Mouse (Mus musculus) induced T-regulatory cell, adult 2 months (primary cell): ENCODE data around the gene Zdhhc18.

Source experiments
- DNase-seq: peaks from one replicate; pipeline ENCODE4 v3.0.0-alpha.2; 2012; ENCODE audit warnings: low read depth

Gene Zdhhc18

DNA sequence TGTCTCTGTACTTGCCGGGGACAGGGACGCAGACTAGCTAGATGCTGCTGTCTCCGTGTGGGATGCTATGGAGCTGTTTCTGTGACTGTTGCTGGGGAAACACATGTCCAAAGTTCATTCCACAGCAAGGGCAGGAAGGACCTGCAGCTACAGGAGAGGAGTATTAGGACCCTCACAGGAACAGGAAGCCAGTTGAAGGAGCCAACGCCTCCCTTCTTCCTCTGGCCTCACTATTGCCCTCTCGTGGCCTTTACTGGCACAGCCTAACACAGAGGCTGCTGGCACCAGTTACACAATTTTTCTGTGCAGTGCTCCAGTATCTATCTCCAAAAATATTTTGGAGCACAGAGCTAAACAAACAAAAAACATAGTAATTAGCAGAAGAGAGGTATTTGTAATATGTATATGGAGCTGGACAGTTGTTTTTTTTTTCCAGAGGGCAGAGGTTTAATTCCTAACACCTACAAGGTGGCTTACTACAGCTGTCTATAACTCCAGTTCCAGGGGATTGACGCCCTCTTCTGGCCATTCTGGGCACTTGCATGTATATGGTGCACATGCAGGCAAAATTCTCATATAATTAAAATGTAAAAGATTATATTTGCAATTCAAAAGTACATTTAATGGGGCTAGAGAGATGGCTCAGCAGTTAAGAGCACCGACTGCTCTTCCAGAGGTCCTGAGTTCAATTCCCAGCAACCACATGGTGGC lies at the start of gene Zdhhc18:
TSS of gene Zdhhc18 (minus strand) at position 166 of the 711 bp plus-strand sequence.
- peak; percentile 95 for DNase-seq

DNA sequence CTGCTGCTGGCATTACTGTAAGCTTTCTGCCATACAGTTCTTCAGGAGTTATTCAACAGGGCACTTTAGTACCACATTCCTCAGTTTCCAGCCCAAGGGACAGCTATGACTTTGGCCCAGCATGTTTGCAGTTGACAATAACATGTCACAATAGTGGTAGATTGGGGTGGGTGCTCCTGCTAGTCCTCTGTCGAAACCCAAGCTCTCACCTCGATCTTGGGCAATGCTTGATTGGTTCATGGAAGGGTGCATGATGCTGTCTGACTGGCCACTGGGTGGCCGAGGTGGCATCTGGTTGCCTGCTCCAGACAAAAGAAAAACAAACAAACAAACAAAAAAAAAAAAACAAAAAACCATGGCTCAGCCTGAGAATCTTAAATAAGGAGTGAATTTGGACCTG lies 45.4 kb upstream of the Zdhhc18 start:
- no peak for DNase-seq

DNA sequence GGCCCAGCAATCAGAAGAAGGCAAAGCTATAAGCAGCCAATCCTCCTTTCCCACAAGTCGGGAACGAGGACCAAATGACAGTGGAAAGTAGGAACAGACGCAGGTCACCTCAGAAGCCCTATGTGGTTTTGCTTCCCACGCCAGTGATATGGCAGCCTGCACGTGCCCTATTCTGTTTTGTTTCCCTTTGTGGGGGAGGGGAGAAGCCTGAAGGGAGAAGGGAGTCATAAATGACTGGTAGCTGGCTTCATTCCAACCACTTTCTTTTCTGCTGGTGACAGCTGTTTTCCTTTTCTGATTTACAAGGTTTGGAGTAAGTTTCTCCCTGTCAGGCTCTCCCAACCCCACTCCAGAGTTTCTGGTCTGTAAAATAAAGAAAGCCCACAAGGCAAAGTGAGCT lies 40.3 kb upstream of the Zdhhc18 start:
- no peak for DNase-seq

DNA sequence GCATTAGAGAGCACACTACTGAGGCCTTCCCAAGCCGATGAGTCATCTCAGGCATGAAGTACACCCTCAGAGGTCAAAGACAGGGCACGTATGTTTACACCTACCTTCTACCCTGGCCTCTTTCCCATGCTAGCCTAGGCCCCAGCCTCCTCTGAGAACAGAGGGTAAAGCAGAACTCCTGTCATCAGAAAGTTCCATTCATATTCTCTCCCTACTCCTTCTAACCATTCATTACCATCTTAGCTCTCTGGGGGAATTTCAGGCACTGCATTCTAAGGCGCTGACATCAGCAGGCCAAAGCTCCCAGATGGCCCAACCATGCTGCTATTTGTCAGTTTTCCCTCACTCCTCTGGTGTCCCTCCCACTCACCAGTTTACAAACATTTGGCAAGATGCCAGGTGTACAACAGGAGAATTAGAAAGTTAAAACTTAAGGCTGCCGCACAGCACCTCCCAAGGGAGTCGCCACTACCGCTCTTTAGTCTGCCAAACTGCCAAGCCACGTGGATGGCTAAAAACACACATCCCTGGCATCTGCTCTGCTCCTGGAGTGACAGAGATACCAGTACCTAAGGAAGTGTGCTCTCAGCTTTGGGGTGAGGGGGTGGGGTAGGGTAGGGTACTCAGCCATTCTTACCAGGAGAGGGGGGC lies 38.6 kb upstream of the Zdhhc18 start:
- DNase-seq = peak; percentile 69

DNA sequence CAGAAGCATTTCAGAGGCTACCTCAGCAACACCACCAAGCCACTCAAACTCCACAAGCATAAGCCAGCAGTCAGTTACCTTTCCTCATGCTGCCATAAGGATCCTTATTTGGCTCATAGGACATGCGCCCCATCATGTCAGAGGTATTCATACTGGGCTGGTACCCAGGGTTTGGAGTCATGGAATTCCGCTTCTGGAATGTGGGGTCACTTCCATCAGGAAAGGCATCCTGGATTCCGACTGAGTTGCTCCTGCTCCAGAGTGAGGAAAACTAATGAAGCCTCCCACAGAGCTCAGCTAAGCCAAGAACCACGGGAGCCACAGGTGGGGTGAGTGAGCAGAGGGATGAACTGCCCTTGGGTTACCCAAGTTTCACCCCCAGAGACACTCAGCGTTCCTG lies 37.2 kb upstream of the Zdhhc18 start:
- no peak for DNase-seq

DNA sequence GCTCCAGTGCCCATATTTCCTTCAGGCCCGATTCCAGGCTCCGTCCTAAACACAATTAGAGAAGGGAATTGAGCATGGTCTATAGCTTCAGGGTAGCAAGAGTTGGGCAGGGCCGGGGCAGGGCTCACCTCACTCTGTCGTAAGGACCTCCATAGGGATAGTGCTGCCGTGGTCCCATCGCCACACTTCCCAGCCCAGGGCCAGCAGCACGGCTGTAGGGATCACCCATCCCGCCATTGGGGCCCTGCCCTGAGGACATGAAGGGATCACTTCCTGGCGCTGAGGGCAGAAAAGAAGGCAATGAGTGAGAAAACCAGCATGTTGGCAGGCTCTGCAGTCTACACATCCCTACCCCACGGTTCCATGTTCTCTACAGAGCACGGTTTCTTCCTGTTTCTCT lies 36.6 kb upstream of the Zdhhc18 start:
- no peak for DNase-seq

DNA sequence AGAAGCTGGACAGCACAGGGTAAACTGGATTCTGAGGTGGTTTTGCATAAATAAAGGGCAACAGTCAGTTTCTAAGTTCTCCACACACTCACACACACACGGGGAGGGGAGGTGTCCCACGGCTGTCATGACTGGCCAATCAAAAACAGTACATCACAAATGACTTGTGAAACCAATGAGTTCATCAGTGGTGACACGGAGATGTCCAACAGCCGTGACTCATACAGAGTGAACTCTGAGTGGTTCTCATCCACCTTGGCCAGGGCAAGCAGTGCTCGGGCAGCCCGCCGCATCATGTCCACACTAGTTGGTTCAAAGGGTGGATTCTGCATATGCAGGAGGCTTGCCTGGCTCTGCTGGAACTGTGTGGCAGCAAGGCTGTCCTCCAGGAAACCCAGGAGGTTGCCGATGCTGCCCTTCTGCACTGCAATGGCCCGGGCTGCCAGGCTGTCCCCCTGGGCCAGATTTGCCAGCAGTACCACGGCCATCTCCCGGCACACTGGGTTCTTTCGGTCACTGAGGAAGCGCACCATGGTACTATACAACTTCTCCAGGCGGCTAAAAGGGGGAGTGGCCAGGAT lies 30.3 kb upstream of the Zdhhc18 start:
- no peak for DNase-seq

DNA sequence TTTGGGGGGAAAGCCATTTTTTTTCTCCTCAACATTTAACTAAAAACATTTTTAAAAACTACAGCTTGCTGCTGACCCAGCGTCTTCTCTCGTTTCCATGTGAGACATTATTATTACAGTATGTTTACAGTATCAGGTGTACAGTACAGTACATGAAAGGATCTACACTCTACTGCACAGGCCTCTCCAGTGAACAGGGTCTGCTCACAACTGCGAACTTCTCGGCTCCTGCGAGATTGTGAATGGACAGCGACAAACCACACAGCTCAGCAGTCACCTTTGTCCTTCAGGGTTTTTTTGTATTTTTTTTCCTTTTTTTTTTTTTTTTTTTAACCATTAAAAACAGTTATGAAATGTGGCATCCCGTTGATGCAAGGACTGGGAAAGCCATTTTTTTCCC lies 29.7 kb upstream of the Zdhhc18 start:
- no peak for DNase-seq

DNA sequence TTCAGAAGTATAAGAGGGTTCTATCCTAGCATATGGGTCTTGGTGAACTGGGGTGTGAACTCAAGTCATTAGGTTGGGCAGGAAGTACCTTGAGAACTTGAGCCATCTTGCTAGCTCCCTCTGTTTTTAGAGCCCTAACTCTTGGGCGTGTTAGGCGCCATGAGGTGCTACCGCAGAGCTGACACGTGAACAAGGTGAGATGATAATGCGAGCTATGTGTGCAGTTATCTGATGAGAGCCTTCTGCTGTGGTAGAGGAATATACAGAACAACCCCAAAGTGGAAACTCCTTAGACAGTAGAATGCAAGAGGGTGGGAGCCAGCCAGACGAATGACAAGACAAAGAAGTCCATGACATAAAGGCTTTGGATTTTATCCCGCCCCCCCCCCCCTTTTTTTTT lies 27.3 kb upstream of the Zdhhc18 start:
- peak; percentile 79 for DNase-seq

DNA sequence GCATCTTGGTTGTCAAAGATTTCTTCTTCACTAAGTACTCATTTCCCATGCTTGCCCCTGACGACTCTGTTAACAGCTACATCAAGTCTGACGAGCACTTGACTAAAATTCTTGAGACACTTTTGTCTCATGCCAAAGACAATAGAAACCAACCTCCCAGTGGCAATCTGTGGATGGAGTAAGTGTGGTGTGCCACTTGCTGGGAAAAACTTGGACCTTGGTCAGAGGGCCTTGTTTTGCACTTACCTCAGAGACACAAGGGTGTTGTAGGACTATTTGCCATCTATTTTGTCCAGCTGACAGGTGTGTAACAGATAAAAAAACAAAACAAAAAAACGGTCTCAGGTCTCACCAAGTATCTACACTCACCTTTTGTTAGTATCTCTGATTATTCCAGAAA lies 26.2 kb upstream of the Zdhhc18 start:
- DNase-seq = no peak

DNA sequence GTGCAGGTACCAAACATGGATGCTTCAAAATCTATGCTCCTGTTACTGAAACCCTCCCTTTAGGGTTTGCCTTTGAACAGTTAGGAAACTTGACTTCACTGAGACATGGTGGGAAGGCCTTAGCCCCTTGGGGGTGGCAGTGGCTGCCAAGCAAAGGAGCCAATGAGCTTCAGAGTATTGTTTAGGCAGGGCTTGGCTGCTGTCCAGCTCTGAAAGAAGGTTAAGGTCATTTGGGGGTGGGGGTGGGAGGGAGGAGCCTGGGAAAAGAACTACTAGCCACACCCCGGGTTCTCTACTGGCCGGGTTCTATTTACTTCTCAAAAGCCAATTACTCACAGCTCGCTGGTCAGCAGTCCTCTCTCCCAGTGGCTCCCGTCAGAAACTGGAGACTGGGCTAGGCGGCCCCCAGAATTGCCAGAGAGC lies 25.7 kb upstream of the Zdhhc18 start:
- no peak for DNase-seq

DNA sequence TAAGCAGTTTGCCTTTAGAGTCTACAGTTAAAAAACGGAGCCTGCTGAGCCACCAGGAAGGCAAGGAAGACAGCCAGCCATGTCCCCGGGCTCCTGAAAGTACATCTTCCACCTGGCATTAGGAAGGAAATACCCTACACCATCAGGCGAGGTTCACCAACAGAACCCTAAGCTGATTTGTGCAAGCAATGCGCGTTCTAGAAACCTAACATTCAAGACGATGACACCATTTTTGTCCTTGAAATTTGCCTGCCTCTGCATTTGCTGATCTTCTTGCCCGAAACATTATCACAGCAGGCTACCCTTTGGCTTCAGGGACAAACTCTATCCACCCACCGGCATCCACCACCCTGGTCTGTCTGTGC lies 24.4 kb upstream of the Zdhhc18 start:
- DNase-seq = no peak

DNA sequence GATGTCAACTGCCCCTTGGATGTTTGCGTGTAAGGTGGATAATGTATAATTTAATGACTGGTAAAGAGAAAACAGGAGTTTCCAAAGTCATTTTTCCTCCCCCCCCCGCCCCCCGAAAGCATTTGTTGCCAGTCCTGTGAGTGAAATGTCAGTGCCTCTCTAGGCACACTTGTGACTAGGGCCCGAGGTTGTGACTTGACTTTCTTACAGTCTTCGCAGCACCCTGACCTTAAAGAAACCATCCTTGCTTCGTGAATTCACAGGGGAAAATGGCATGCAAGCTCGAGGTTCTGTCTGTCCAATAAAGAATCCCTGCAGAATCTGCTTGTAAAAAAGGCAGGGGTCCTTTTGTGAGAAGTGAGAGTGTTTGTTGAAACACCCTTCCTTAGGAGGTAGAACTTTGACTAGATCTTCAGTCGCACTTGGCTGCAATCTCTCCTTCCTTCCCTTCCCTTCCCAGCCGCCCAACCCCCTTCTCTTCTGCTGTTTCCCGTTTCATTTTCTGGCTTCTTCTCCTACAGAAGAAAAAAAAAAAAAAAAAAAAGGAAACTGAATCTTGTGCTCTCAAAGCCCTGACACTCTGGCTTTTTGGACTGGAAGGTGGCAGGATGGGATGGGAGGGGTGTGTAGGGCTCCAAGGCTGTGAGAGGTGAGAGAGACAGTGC lies 23.8 kb upstream of the Zdhhc18 start:
- peak; percentile 46 for DNase-seq

DNA sequence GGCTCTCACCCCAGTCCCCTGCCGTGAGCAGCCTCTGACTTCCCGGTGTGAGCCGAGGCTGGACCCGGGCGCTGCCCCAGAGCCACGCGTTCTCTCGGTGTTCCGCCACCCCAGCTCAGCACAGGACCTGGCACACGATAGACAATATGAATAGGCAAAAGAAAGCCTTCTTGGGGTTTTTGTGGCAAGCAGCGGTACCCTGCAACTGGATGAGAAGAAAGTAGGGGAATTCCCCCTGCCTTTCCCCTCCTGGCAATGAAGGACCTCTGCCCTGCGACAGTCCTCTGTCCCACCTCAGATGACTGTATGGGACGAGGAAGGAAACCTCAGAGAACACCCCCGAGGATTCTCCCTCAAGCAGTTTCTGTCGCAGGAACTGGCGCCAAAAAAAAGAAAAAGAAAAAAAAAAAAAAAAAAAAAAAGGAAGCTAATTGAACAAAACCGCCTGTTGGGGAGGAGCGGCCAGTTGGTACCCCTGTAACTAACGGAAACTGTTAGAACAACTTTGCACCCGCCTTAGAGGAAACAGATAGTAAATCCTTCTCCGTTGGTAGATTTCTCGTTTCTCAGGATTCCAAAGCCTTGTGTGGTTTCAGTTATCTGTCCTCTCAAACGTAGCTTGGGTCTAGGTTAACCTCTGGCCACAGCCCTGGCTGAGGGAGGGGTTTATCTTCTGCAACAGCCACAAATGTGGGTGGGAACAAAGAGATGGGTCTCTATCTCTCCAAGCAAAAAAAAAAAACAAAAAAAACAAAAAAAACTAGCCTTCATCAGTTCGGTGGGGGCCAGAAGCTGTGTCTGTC lies 23.1 kb upstream of the Zdhhc18 start:
- peak; percentile 86 for DNase-seq

DNA sequence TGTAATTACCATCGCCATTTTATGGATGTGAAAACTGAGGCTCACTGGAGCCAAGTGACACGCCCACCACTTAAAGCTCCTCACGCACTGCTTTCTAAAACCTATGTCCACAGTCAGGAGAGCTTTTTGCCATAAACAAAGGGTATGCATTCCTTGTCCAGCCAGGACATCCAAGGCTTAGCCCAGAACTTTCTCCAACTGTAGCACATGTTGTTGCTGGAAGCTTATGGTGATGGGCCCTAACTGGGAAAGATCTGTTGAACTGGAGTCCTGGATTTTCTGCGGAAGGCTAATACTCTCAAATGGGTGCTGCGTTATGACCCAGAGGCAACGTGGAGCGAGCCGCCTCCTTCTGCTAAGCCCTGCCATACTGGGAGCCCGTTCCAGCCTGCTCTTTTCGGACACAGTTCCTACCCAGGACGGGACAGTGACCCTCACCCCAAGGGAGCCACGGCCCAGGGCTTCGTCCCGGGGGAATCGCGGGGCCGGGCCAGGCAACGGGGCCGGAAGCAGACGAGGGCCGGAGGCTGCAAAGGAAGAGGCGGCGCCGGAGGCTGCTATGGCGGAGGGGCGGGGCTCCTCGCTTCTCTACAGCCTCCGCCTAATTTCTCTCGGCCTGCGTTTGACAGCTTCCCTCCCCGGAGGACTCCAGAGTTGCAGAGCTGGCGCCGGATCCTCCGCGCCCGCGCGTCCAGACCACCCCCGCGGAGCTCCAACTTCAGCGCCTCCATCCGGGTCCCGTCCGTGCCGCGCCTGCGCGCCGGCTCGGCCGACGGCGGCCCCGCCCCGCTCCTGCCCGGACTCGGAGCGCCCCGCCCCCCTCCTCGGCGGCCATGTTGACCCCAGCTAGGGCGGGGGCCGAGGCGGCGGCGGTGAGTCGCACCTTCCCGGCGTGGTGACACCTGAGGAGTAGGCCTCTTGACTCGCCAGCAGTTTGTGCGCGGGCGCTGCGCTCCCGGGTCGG lies 22.2 kb upstream of the Zdhhc18 start, which contains the start of gene Pigv:
TSS of gene Pigv (minus strand) at position 767 of the 964 bp plus-strand sequence.
- peak; percentile 94 for DNase-seq

DNA sequence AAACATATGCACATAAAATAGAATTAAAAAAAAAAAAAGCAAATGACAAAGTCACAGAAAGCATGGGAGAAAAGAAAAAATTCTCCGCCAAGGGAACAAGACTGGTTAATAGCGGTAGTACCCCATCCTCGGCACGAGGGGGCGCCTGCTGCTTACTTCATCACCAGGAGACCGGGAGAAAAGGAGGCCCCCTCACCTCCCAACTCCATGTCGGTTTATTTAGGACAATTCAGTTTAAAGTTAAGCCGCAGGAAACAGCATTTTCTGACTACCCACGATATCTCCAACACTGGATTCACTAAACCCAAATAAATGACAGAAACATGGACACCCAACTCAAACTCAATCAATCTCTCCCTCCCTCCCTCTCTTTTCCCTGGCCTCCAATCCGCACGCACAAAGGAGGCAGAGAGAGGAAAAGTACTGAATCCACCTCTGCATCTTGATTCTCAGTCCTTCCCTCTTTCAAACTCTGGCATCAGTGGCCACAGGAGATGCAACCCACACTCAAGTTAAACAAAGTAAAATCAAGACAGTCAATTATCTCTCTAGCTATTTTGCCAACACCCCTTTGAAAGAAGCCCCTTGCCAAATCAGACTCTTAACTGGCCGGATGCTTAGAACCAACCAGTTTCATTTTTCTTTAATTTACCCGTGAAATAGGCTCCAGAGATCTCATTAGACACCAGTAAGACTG lies 21.4 kb upstream of the Zdhhc18 start:
- DNase-seq = peak; percentile 89

DNA sequence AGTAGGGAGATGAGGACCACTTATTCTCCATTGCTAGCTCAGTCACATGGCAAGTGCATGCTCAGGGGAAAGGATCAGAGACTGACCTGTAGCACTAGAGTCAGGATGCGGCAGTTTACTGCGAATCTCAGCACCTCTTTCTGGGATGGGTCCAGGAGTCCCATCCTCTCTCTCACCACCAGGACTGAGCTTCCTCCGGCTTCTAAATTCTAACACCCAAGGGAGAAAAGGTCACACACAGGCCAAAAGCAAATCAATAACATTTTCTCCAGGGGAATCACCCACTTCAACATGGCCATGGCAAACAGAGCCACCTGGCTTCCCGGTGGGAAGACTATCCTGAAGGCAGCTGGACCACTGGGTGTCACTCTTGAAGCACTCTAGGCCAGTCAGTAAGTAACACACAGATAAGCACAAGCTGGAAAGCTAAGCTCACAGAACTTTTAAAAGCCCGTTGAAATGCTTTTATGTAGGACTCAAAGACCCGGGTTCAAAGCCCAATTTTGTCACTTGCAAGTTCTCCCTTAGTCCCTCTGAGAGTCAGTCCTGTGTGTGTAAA lies 19.8 kb upstream of the Zdhhc18 start:
- no peak for DNase-seq

DNA sequence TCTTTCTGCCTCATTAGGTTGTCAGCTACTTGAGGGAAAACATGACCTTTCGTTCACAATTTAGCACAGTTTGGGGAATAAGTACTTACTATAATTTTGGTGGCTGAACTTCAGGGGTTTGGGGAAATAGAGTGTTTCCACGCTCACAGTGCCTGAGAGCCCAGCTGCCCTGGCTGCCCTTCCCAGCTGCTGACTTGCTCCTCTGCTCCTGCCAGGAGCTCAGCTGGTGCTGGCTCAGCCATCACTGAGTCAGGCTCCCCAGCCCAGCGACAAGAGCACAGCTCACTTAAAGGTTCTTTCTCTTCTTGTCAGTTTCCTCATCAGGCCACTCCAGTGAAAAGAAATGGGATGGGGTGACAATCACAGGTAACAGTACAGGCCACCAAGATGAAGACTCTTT lies 18.6 kb upstream of the Zdhhc18 start:
- DNase-seq = no peak

DNA sequence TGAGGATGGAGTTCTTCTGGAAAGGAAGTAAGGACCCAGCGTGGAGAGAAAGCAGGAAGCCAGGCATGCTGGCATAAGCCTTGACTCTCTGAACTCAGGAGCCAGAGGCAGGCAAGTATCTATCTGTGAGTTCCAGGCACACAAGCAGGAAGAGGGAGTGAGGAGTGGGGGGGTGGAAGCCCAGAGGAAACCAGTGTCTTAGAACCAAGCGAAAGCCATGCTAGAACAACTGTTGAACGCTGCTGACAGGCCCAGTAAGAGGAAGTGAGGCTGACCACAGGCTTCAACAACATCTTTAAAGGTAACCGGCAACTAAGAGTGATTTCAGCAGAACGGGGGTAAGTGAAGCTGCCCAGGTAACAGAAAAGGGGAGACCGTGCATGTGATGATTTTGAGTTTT lies 16.2 kb upstream of the Zdhhc18 start:
- DNase-seq = peak; percentile 80

DNA sequence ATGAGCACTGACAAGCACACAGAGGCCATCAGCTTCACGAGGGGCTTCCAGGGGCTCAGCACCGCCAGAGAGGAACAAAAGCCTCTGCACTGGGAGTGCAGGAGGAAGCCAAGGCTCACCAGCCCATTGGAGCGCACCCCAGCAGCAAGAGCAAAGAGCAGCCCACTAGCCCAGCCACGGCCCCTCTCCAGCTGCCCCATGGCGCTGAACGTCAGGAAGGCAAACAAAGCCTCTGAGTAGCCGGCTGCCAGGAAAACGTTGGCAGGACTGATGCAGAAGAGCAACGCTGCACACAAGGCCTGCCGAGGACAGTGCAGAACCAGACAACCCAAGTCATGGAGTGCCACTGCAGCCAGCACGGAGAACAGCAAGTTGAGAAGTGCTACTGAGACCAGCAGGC lies 15.2 kb upstream of the Zdhhc18 start:
- no peak for DNase-seq
